Mouse (Mus musculus) lung, postnatal 0 days (tissue): ENCODE data around the gene Pole.

Source experiments
- CTCF ChIP-seq: IDR thresholded peaks from 2 replicates; pipeline ENCODE4 v1.5.1; 2016; ENCODE audit warnings: antibody characterized with exemption, mild to moderate bottlenecking
- EP300 ChIP-seq: IDR thresholded peaks from 2 replicates; pipeline ENCODE4 v1.6.1; 2016; ENCODE audit warnings: antibody characterized with exemption, mild to moderate bottlenecking, control low read depth

DNA sequence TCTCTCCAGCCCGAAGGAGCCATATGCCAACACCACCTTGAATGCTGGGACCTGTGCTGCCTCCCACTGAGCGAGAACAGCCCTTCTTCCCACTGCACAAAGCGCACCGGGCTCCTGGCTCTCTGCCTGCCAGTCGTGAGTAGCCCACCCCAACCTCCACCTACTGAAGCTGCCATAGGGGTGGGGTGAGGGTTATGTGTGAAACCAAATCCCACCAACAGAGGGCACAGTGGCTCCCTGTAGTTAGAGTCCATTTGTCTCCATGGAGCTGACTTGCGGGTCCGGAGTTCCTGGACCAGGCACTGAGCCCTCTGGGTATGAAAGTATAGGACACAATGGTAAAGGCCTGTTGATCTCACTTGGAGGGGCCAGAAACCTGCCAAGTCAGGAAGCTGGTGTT is 68.6 kb downstream of the Pole start:
- TF ChIP-seq CTCF = peak; percentile 67
- no peak for TF ChIP-seq EP300
